Mouse (Mus musculus): ENCODE results near the gene Gm21970. TPM values are rescaled to one million over a fixed set of nuclear protein-coding genes. Genes with fewer than 3 reads are reported as not detected.

Gene Gm21970
- polyA plus RNA-seq, 1 experiment, result not detected

- Histone ChIP-seq H3K27me3 (ENCODE audit: control insufficient read depth, insufficient read depth, insufficient read length) (no peaks in the 10 kb centered on the region), H3ac (ENCODE audit: control insufficient read depth, insufficient read length) (no peak overlapping the region), H3K79me2 (ENCODE audit: control insufficient read depth, insufficient read depth) (no peaks in the 10 kb centered on the region), H3K4me2 (ENCODE audit: low read depth) (no peak overlapping the region), H3K36me3 (ENCODE audit: control insufficient read depth, insufficient read depth) (peaks cover 14% of the 10 kb centered on the region), H3K4me3 (no peak overlapping the region)
- no peak for TF ChIP-seq POLR2AphosphoS2 (IDR thresholded peaks at IDR 0.05; ENCODE audit: insufficient read length, low read depth)
- TF ChIP-seq MYOG (IDR thresholded peaks at IDR 0.05; ENCODE audit: control insufficient read depth in 1 of 3, insufficient read depth in 1 of 3, insufficient read length in 2 of 3, low read depth in 2 of 3), result no peak
- no peak for TF ChIP-seq CEBPB (IDR thresholded peaks at IDR 0.05; ENCODE audit: insufficient read depth, poor library complexity, severe bottlenecking)
- TF ChIP-seq MAX (IDR thresholded peaks at IDR 0.05; ENCODE audit: low read depth), result no peak
- TF ChIP-seq TCF3 (IDR thresholded peaks at IDR 0.05; ENCODE audit: insufficient read length, low read depth), result no peak
- TF ChIP-seq E2F4 (IDR thresholded peaks at IDR 0.05; ENCODE audit: insufficient read depth), result no peak
- TF ChIP-seq USF1 (IDR thresholded peaks at IDR 0.05; ENCODE audit: low read depth), result no peak
- no peak for TF ChIP-seq MYOD1 (IDR thresholded peaks at IDR 0.05; ENCODE audit: control insufficient read depth in 1 of 3, insufficient read length in 2 of 3, low read depth in 2 of 3)
- no peak for TF ChIP-seq REST (IDR thresholded peaks at IDR 0.05; ENCODE audit: insufficient read depth, insufficient read length)
- no peak for TF ChIP-seq SRF (IDR thresholded peaks at IDR 0.05; ENCODE audit: control insufficient read depth, insufficient read length, low read depth)
- TF ChIP-seq POLR2A (IDR thresholded peaks at IDR 0.05; ENCODE audit: insufficient read length, low read depth), result no peak
- TF ChIP-seq TCF12 (IDR thresholded peaks at IDR 0.05; ENCODE audit: insufficient read depth, poor library complexity, severe bottlenecking), result no peak
Measured at GRCm38 (mm10) chr16:91386419-91387120, 5.0 kb upstream of the Gm21970 start.

- no peaks in the 10 kb centered on the region for H3K27me3 ChIP-seq (ENCODE audit: control insufficient read depth, insufficient read depth, insufficient read length)
- H3K4me3 ChIP-seq, result no peak overlapping the region
- H3ac ChIP-seq (ENCODE audit: control insufficient read depth, insufficient read length), result no peak overlapping the region
- no peak for TF ChIP-seq POLR2A (IDR thresholded peaks at IDR 0.05; ENCODE audit: insufficient read length, low read depth)
- no peak for TF ChIP-seq E2F4 (IDR thresholded peaks at IDR 0.05; ENCODE audit: insufficient read depth)
- TF ChIP-seq TCF12 (IDR thresholded peaks at IDR 0.05; ENCODE audit: insufficient read depth, poor library complexity, severe bottlenecking), result no peak
- no peak for TF ChIP-seq REST (IDR thresholded peaks at IDR 0.05; ENCODE audit: insufficient read depth, insufficient read length)
- no peak for TF ChIP-seq CEBPB (IDR thresholded peaks at IDR 0.05; ENCODE audit: insufficient read depth, poor library complexity, severe bottlenecking)
- TF ChIP-seq USF1 (IDR thresholded peaks at IDR 0.05; ENCODE audit: low read depth), result no peak
- TF ChIP-seq SRF (IDR thresholded peaks at IDR 0.05; ENCODE audit: control insufficient read depth, insufficient read length, low read depth), result no peak
- TF ChIP-seq MYOG (IDR thresholded peaks at IDR 0.05; ENCODE audit: control insufficient read depth in 1 of 3, insufficient read depth in 1 of 3, insufficient read length in 2 of 3, low read depth in 2 of 3), result no peak
- TF ChIP-seq MYOD1 (IDR thresholded peaks at IDR 0.05; ENCODE audit: control insufficient read depth in 1 of 3, insufficient read length in 2 of 3, low read depth in 2 of 3), result no peak
- no peak for TF ChIP-seq POLR2AphosphoS2 (IDR thresholded peaks at IDR 0.05; ENCODE audit: insufficient read length, low read depth)
- no peak for TF ChIP-seq TCF3 (IDR thresholded peaks at IDR 0.05; ENCODE audit: insufficient read length, low read depth)
- no peak for TF ChIP-seq MAX (IDR thresholded peaks at IDR 0.05; ENCODE audit: low read depth)
- H3K4me2 ChIP-seq (ENCODE audit: low read depth), result no peak overlapping the region
- H3K79me2 ChIP-seq (ENCODE audit: control insufficient read depth, insufficient read depth), result no peaks in the 10 kb centered on the region
- peaks cover 19% of the 10 kb centered on the region for H3K36me3 ChIP-seq (ENCODE audit: control insufficient read depth, insufficient read depth)
Measured at GRCm38 (mm10) chr16:91387121-91387486, 4.4 kb upstream of the Gm21970 start.

- Histone ChIP-seq H3K36me3 (ENCODE audit: control insufficient read depth, insufficient read depth) (peaks cover 32% of the 10 kb centered on the region), H3K4me2 (ENCODE audit: low read depth) (no peak overlapping the region), H3K4me3 (no peak overlapping the region), H3K79me2 (ENCODE audit: control insufficient read depth, insufficient read depth) (no peaks in the 10 kb centered on the region), H3K27me3 (ENCODE audit: control insufficient read depth, insufficient read depth, insufficient read length) (no peaks in the 10 kb centered on the region), H3ac (ENCODE audit: control insufficient read depth, insufficient read length) (no peak overlapping the region)
- TF ChIP-seq CEBPB (IDR thresholded peaks at IDR 0.05; ENCODE audit: insufficient read depth, poor library complexity, severe bottlenecking) (no peak), MYOD1 (IDR thresholded peaks at IDR 0.05; ENCODE audit: control insufficient read depth in 1 of 3, insufficient read length in 2 of 3, low read depth in 2 of 3) (no peak), MYOG (IDR thresholded peaks at IDR 0.05; ENCODE audit: control insufficient read depth in 1 of 3, insufficient read depth in 1 of 3, insufficient read length in 2 of 3, low read depth in 2 of 3) (no peak), REST (IDR thresholded peaks at IDR 0.05; ENCODE audit: insufficient read depth, insufficient read length) (no peak), USF1 (IDR thresholded peaks at IDR 0.05; ENCODE audit: low read depth) (no peak), SRF (IDR thresholded peaks at IDR 0.05; ENCODE audit: control insufficient read depth, insufficient read length, low read depth) (no peak), MAX (IDR thresholded peaks at IDR 0.05; ENCODE audit: low read depth) (no peak)
Measured at GRCm38 (mm10) chr16:91390100-91390499, 1.4 kb upstream of the Gm21970 start.

GRCm38 (mm10) chr16:91394826-91395410 lies 3.4 kb downstream of the Gm21970 start:
- TF ChIP-seq CEBPB (IDR thresholded peaks at IDR 0.05; ENCODE audit: insufficient read depth, poor library complexity, severe bottlenecking), result no peak
- TF ChIP-seq USF1 (IDR thresholded peaks at IDR 0.05; ENCODE audit: low read depth), result no peak
- no peak for TF ChIP-seq TCF12 (IDR thresholded peaks at IDR 0.05; ENCODE audit: insufficient read depth, poor library complexity, severe bottlenecking)
- TF ChIP-seq REST (IDR thresholded peaks at IDR 0.05; ENCODE audit: insufficient read depth, insufficient read length), result no peak
- no peak for TF ChIP-seq E2F4 (IDR thresholded peaks at IDR 0.05; ENCODE audit: insufficient read depth)
- no peak for TF ChIP-seq TCF3 (IDR thresholded peaks at IDR 0.05; ENCODE audit: insufficient read length, low read depth)
- TF ChIP-seq MAX (IDR thresholded peaks at IDR 0.05; ENCODE audit: low read depth), result no peak
- no peak for TF ChIP-seq MYOD1 (IDR thresholded peaks at IDR 0.05; ENCODE audit: control insufficient read depth in 1 of 3, insufficient read length in 2 of 3, low read depth in 2 of 3)
- no peak overlapping the region for H3K4me2 ChIP-seq (ENCODE audit: low read depth)
- H3K36me3 ChIP-seq (ENCODE audit: control insufficient read depth, insufficient read depth), result peaks cover 35% of the 10 kb centered on the region
- no peaks in the 10 kb centered on the region for H3K27me3 ChIP-seq (ENCODE audit: control insufficient read depth, insufficient read depth, insufficient read length)
- no peak overlapping the region for H3K4me3 ChIP-seq
- no peak overlapping the region for H3ac ChIP-seq (ENCODE audit: control insufficient read depth, insufficient read length)
- H3K79me2 ChIP-seq (ENCODE audit: control insufficient read depth, insufficient read depth), result no peaks in the 10 kb centered on the region
